Mouse (Mus musculus) cerebellum, adult 8-10 months (tissue): ENCODE measurements at regions not wholly inside any gene's neighbourhood (a gene's known extent, or its start where the extent isn't known, plus 50 kb on each side); places are given as distances from the start of the nearest gene placed in this dataset.

Experiments used
- DNase-seq: peaks from one replicate; pipeline ENCODE4 v3.0.0; 2022

- no peak for DNase-seq
These were observed 461.6 kb downstream of the Prkd1 start for GRCm38 (mm10) chr12:50187332-50187731.

DNA sequence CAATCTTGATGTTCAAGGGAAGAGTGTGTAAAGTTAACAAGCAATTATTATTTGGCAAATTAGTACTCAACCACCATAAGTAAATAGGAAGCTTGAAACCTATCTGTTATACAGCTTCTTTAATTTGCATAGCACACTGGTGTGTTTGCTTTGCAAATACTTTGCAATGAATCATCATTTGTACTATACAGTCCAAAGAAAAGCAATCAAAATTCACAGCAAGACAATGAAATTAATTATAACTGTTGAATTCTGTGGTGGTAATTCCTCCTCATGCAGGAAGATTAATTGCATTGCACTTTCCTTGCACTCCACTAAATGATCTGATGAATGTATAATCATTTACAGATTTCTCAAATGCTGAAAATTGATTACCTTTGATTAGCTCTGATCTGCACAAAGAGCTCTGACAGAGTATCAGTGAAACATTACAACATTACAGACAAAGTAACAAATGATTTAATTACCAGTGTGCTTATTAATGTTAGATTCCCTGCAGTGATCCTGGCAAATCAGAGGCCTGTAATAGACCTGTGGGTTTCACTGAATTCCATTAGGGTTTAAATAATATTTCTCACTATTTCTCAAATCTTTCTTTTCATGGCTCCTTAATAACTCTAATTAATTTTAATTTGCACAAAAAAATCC lies 457.9 kb downstream of the Prkd1 start:
- DNase-seq = no peak

GRCm38 (mm10) chr12:50191733-50192612 lies 456.9 kb downstream of the Prkd1 start:
- DNase-seq = no peak

DNA sequence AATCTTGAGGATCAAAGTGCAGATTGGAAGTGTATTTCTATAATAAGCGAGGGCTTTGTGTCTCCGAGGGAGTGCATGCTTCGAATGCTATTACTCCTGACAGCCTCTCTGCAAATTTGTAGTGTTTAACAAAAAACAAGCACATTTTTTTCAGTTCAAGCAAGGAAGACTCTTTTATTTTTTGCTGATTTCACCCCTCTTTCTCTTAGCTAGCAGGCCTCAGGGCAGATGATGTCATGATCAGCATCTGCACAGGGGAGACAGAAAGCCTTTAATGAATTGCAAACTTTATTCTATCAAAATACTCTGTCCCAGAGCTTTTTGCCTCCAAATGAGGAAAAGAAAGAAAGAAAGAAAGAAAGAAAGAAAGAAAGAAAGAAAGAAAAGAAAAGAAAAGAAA lies 455.4 kb downstream of the Prkd1 start:
- DNase-seq = no peak

GRCm38 (mm10) chr12:50194714-50195113 lies 454.2 kb downstream of the Prkd1 start:
- no peak for DNase-seq

DNA sequence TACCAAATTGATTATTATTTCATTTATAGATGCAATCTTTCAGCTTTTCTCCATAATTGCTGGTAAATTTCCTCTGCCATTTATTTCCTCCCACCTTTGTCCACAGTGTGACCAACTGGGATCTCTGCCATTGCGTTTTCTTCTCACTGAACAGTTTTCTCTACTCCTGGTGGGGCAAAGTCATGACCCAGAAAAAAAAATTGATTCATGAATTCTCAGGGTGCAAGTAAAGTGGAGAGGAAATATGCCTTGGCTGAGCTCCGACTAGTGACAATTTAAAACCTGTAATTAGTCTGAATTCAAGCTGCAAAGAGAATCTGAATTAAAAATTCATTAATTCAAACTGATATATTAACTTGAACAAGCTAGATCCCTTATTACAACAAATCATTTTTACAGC lies 452.6 kb downstream of the Prkd1 start:
- DNase-seq = no peak

- no peak for DNase-seq
These were observed 407.8 kb downstream of the Prkd1 start for GRCm38 (mm10) chr12:50241139-50241538.

GRCm38 (mm10) chr12:50258901-50259300 lies 390.0 kb downstream of the Prkd1 start:
- no peak for DNase-seq

GRCm38 (mm10) chr12:50261072-50261471 lies 387.8 kb downstream of the Prkd1 start:
- DNase-seq = no peak

GRCm38 (mm10) chr12:50273239-50273880 lies 375.5 kb downstream of the Prkd1 start:
- no peak for DNase-seq

DNA sequence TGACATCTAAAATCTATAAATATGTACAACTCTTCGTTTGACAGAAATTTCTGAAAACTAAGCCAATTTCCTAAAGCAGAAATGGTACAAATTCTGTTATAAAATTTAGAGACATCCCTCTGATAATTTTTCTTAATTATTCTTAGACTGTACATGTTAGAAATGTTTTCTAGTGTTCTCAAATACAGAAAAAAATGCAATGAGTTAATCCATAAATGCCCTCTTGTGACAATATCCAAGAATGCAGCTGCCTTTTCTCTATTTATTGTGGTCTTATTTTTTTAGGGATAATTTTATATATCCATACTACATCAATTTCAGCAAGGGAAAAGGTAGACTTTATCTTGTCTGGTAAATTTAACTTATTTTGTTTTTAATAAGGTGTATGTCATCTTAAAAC lies 367.3 kb downstream of the Prkd1 start:
- no peak for DNase-seq
